Mouse (Mus musculus): ENCODE measurements at regions not wholly inside any gene's neighbourhood (a gene's known extent, or its start where the extent isn't known, plus 50 kb on each side); places are given as distances from the start of the nearest gene placed in this dataset.

- peak; percentile 57 for DNase-seq
- Histone ChIP-seq H3K36me3 (ENCODE audit: insufficient read depth) (no peaks in the 10 kb centered on the region), H3K4me1 (ENCODE audit: insufficient read depth) (0 out of 2 replicates have a peak, but pooled peaks cover 5% of the 10 kb centered on the region), H3K27ac (ENCODE audit: low read depth) (peak overlapping the region; percentile 50; the same call in 1 of the 2 replicates), H3K9ac (no peak overlapping the region), H3K9me3 (ENCODE audit: low read depth, low read length) (no peaks in the 10 kb centered on the region), H3K4me3 (ENCODE audit: low read depth, low read length) (no peak overlapping the region), H3K4me2 (0 out of 2 replicates have a peak overlapping the region, but pooled peaks have one; percentile 3), H3K27me3 (ENCODE audit: insufficient read depth, low read length) (no peaks in the 10 kb centered on the region)
- WGBS: 14% methylated on average over 2 of the region's 2 CpGs
- no peak for TF ChIP-seq CTCF (IDR thresholded peaks at IDR 0.05; ENCODE audit: low read depth)
- ATAC-seq (ENCODE audit: insufficient read depth): peak; percentile 44; the same call in 1 of the 2 replicates
These were observed 213.8 kb upstream of the Rbms1 start for GRCm38 (mm10) chr2:61176807-61177206.

DNA sequence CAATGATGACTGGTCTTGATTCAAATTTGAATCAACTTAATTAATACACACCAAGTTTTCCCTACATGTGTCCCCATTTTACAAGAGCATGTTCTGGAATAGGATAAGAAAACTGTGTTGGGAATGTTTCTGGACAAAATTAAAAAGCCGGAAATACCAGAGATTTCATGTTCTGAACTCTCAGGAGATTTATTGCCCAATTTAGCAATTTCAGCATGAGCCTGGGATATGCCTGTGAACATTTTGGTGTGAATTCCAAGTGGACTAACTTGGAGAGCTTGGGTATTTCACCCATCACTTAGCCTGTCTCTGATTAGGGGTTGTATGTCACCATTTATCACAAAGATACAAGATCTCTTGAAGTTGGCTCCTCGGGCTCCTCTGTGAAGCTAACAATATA, 210.6 kb upstream of the Rbms1 start:
- 30% methylated on average over 2 of the region's 2 CpGs for WGBS
- Histone ChIP-seq H3K27ac (ENCODE audit: low read depth) (no peak overlapping the region), H3K36me3 (ENCODE audit: insufficient read depth) (no peaks in the 10 kb centered on the region), H3K27me3 (ENCODE audit: insufficient read depth, low read length) (no peaks in the 10 kb centered on the region), H3K9ac (no peak overlapping the region), H3K4me1 (ENCODE audit: insufficient read depth) (0 out of 2 replicates have a peak, but pooled peaks cover 5% of the 10 kb centered on the region), H3K9me3 (ENCODE audit: low read depth, low read length) (no peaks in the 10 kb centered on the region), H3K4me3 (ENCODE audit: low read depth, low read length) (no peak overlapping the region), H3K4me2 (no peak overlapping the region)
- DNase-seq (peak; percentile 40), ATAC-seq (ENCODE audit: insufficient read depth) (no peak)
- no peak for TF ChIP-seq CTCF (IDR thresholded peaks at IDR 0.05; ENCODE audit: low read depth)

GRCm38 (mm10) chr2:61161336-61161735, 198.3 kb upstream of the Rbms1 start:
- H3K9ac ChIP-seq: no peak overlapping the region
- no peak for TF ChIP-seq CTCF (IDR thresholded peaks at IDR 0.05; ENCODE audit: low read depth)
- no peak for ATAC-seq (ENCODE audit: insufficient read depth)

GRCm38 (mm10) chr2:61159761-61160160, 196.8 kb upstream of the Rbms1 start:
- DNase-seq: no peak
- TF ChIP-seq CTCF (IDR thresholded peaks at IDR 0.05; ENCODE audit: low read depth): no peak
- 65% methylated on average over 3 of the region's 3 CpGs for WGBS

More at GRCm38 (mm10) chr2:61161336-61161735, 198.3 kb upstream of the Rbms1 start:
- no peak for DNase-seq
- Histone ChIP-seq H3K4me3 (ENCODE audit: low read depth, low read length) (no peak overlapping the region), H3K4me2 (no peak overlapping the region), H3K27ac (ENCODE audit: low read depth) (no peak overlapping the region), H3K27me3 (ENCODE audit: insufficient read depth, low read length) (no peaks in the 10 kb centered on the region), H3K36me3 (ENCODE audit: insufficient read depth) (no peaks in the 10 kb centered on the region), H3K4me1 (ENCODE audit: insufficient read depth) (0 out of 2 replicates have a peak, but pooled peaks cover 6% of the 10 kb centered on the region), H3K9me3 (ENCODE audit: low read depth, low read length) (no peaks in the 10 kb centered on the region)
- 90% methylated on average over 1 of the region's 1 CpGs for WGBS

DNA sequence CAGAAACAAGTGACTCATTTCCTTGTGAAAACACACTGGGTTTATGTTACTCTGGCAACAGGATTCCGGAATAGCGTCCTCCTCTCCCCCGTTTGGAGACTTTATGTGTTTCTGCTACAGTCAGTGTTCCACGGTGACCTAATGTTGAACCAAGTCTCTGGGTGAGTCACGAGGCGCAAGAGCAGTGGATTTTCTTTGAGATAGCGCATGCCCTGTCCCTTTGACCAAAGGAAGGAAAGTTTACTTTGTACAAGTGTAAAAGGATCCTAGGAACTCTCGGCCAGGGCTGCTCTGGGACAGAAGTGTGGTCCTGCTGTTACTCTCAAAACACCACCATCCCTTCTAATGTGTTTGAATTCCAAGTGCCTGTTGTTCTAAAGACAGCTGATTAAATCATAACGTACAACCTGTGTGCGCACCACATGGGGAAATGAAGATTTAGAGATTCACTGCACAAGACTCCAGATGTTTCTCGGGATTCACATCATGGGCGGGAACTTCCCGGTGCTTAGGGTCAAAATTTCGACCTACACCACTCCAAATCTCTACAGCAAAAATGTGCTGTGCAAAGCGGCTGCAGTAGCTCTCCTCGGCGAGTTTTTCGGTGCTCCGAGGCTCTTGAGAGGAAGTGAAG, 176.1 kb upstream of the Rbms1 start:
- peak overlapping the region; percentile 5; the same call in 1 of the 2 replicates for H3K9ac ChIP-seq
- DNase-seq: peak; percentile 79
- no peaks in the 10 kb centered on the region for H3K9me3 ChIP-seq (ENCODE audit: low read depth, low read length)
- WGBS: 4% methylated on average over 19 of the region's 19 CpGs
- peak overlapping the region; percentile 54 for H3K4me2 ChIP-seq
- TF ChIP-seq CTCF (IDR thresholded peaks at IDR 0.05; ENCODE audit: low read depth): no peak
- H3K4me3 ChIP-seq (ENCODE audit: low read depth, low read length): peak overlapping the region; percentile 8; the same call in 1 of the 2 replicates
- peak; percentile 86 for ATAC-seq (ENCODE audit: insufficient read depth)
- H3K4me1 ChIP-seq (ENCODE audit: insufficient read depth): peaks cover 12% of the 10 kb centered on the region
- H3K27ac ChIP-seq (ENCODE audit: low read depth): peak overlapping the region; percentile 83
- no peaks in the 10 kb centered on the region for H3K27me3 ChIP-seq (ENCODE audit: insufficient read depth, low read length)
- no peaks in the 10 kb centered on the region for H3K36me3 ChIP-seq (ENCODE audit: insufficient read depth)

More at GRCm38 (mm10) chr2:61159761-61160160, 196.8 kb upstream of the Rbms1 start:
- H3K27me3 ChIP-seq (ENCODE audit: insufficient read depth, low read length): no peaks in the 10 kb centered on the region
- H3K36me3 ChIP-seq (ENCODE audit: insufficient read depth): no peaks in the 10 kb centered on the region
- H3K4me3 ChIP-seq (ENCODE audit: low read depth, low read length): no peak overlapping the region
- no peak overlapping the region for H3K9ac ChIP-seq
- H3K4me2 ChIP-seq: no peak overlapping the region
- no peak overlapping the region for H3K27ac ChIP-seq (ENCODE audit: low read depth)
- 0 out of 2 replicates have a peak, but pooled peaks cover 6% of the 10 kb centered on the region for H3K4me1 ChIP-seq (ENCODE audit: insufficient read depth)
- H3K9me3 ChIP-seq (ENCODE audit: low read depth, low read length): no peaks in the 10 kb centered on the region
- ATAC-seq (ENCODE audit: insufficient read depth): no peak

GRCm38 (mm10) chr2:61138625-61138997, 175.6 kb upstream of the Rbms1 start:
- H3K27ac ChIP-seq (ENCODE audit: low read depth): peak overlapping the region; percentile 83
- ATAC-seq (ENCODE audit: insufficient read depth): no peak
- no peak for DNase-seq
- no peaks in the 10 kb centered on the region for H3K27me3 ChIP-seq (ENCODE audit: insufficient read depth, low read length)
- 27% methylated on average over 3 of the region's 3 CpGs for WGBS
- no peak for TF ChIP-seq CTCF (IDR thresholded peaks at IDR 0.05; ENCODE audit: low read depth)
- H3K9ac ChIP-seq: no peak overlapping the region
- no peaks in the 10 kb centered on the region for H3K9me3 ChIP-seq (ENCODE audit: low read depth, low read length)
- H3K4me1 ChIP-seq (ENCODE audit: insufficient read depth): peaks cover 12% of the 10 kb centered on the region
- peak overlapping the region; percentile 54 for H3K4me2 ChIP-seq
- H3K36me3 ChIP-seq (ENCODE audit: insufficient read depth): no peaks in the 10 kb centered on the region
- no peak overlapping the region for H3K4me3 ChIP-seq (ENCODE audit: low read depth, low read length)

GRCm38 (mm10) chr2:61137378-61137777, 174.4 kb upstream of the Rbms1 start:
- Histone ChIP-seq H3K4me1 (ENCODE audit: insufficient read depth) (peaks cover 12% of the 10 kb centered on the region), H3K9ac (no peak overlapping the region), H3K4me3 (ENCODE audit: low read depth, low read length) (no peak overlapping the region), H3K36me3 (ENCODE audit: insufficient read depth) (no peaks in the 10 kb centered on the region), H3K27me3 (ENCODE audit: insufficient read depth, low read length) (no peaks in the 10 kb centered on the region), H3K4me2 (no peak overlapping the region), H3K9me3 (ENCODE audit: low read depth, low read length) (no peaks in the 10 kb centered on the region), H3K27ac (ENCODE audit: low read depth) (no peak overlapping the region)
- ATAC-seq (ENCODE audit: insufficient read depth) (no peak), DNase-seq (no peak)
- no peak for TF ChIP-seq CTCF (IDR thresholded peaks at IDR 0.05; ENCODE audit: low read depth)
- WGBS: 18% methylated on average over 3 of the region's 3 CpGs
